Mouse (Mus musculus) lung, embryonic 15.5 days (tissue): ENCODE data around the gene Defa20. TPM values are rescaled to one million over a fixed set of nuclear protein-coding genes. Genes with fewer than 3 reads are reported as not detected.
"Not testable (repeated sequence)": the region's sequence is repeated elsewhere in the genome, so short reads cannot be mapped to it uniquely, and the experiment has no call there.

Experiments used
- ATAC-seq: fragments of 200-750 bp; cut with Nextera tagmentation; 2 replicates; pipeline ENCODE4 v1.8.0; 2017; ENCODE audit warnings: moderate number of reproducible peaks, borderline replicate concordance; ENCODE audit not compliant: low FRiP score, low TSS enrichment; ENCODE audit errors: extremely low read depth
- H3K27ac ChIP-seq: fragments of 300-500 bp; sonication (generic); 2 replicates; pipeline ENCODE4 v1.5.1; 2015; ENCODE audit warnings: moderate library complexity, mild to moderate bottlenecking, inconsistent platforms
- H3K27me3 ChIP-seq: fragments of 300-500 bp; sonication (generic); 2 replicates; pipeline ENCODE4 v1.6.1; 2015; ENCODE audit warnings: inconsistent platforms
- H3K36me3 ChIP-seq: fragments of 300-500 bp; sonication (generic); 2 replicates; pipeline ENCODE4 v1.6.1; 2015; ENCODE audit warnings: inconsistent platforms
- H3K4me1 ChIP-seq: fragments of 300-500 bp; sonication (generic); 2 replicates; pipeline ENCODE4 v1.6.1; 2015; ENCODE audit warnings: inconsistent platforms
- H3K4me2 ChIP-seq: fragments of 300-500 bp; sonication (generic); 2 replicates; pipeline ENCODE4 v1.6.1; 2015; ENCODE audit warnings: inconsistent platforms, mild to moderate bottlenecking, moderate library complexity
- H3K4me3 ChIP-seq: fragments of 300-500 bp; sonication (generic); 2 replicates; pipeline ENCODE4 v1.5.1; 2015; ENCODE audit warnings: mild to moderate bottlenecking, inconsistent platforms
- H3K9ac ChIP-seq: fragments of 300-500 bp; sonication (generic); 2 replicates; pipeline ENCODE4 v1.6.1; 2015; ENCODE audit warnings: inconsistent platforms
- H3K9me3 ChIP-seq: fragments of 300-500 bp; sonication (generic); 2 replicates; pipeline ENCODE4 v1.6.1; 2016; ENCODE audit warnings: inconsistent platforms
- WGBS: fragments of 180-500 bp; shearing (Covaris S2); methylation state at CpG from one replicate; pipeline ENCODE4 v1.1.7; 2015; 5-methylcytosine and 5-hydroxymethylcytosine counted together
- polyA plus RNA-seq: library from polyadenylated mRNA; unstranded; fragments of >200 nt; fragmentation: Nextera tagmentation; extraction: Ambion mirVana; gene quantifications from 2 replicates; pipeline ENCODE4 v1.2.1, GENCODE M21; 2015

Defa20 gene
- not detected in 2 replicates for polyA plus RNA-seq

DNA sequence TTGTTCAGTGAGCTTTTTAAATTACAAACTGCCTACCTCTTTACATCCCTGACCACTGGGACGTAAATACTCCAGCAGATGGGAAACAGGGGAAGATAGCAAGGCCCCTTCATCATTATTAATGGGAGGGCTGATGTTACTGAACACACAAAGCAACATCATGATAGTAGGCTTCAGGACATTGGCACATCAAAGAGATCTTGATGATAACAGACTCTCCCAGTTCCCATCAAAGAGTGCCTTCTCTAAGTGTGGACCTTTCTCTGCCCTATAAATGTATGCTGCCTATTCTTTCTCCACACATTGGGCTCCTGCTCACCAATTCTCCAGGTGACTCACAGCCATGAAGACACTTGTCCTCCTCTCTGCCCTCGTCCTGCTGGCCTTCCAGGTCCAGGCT lies at the start of gene Defa20:
TSS of gene Defa20 (plus strand) at position 301 of the 400 bp plus-strand sequence.
- H3K4me1 ChIP-seq, H3K27ac ChIP-seq, H3K4me3 ChIP-seq, H3K4me2 ChIP-seq, H3K27me3 ChIP-seq, H3K9me3 ChIP-seq, ATAC-seq, H3K36me3 ChIP-seq, H3K9ac ChIP-seq: not testable (repeated sequence)
- WGBS = no CpG with 5 or more reads among the region's 2 CpGs

- H3K36me3 ChIP-seq, H3K27ac ChIP-seq, H3K27me3 ChIP-seq, H3K9me3 ChIP-seq, ATAC-seq, H3K9ac ChIP-seq, H3K4me3 ChIP-seq, H3K4me1 ChIP-seq, H3K4me2 ChIP-seq: not testable (repeated sequence)
- WGBS = no CpG with 5 or more reads among the region's 2 CpGs
Observed at GRCm38 (mm10) chr8:21528732-21529131, 19.7 kb downstream of the Defa20 start, which contains the start of gene Defa32. Defa32 (plus strand) TSS chr8:21529032.

Other genes with a start within 250 kb of the Defa20 start
- not detected in 2 replicates for gene Defa27, start 193.7 kb upstream of the Defa20 start, polyA plus RNA-seq
- gene Defa29, start 182.2 kb upstream of the Defa20 start, polyA plus RNA-seq = not detected in 2 replicates
- not detected in 2 replicates for gene Defa2, start 130.7 kb upstream of the Defa20 start, polyA plus RNA-seq
- not detected in 2 replicates for gene Defa33, start 117.4 kb upstream of the Defa20 start, polyA plus RNA-seq
- not detected in 2 replicates for gene Defa36, start 81.8 kb upstream of the Defa20 start, polyA plus RNA-seq
- gene Gm7849, start 52.7 kb upstream of the Defa20 start, polyA plus RNA-seq = not detected in 2 replicates
- gene Defa32, start 19.8 kb downstream of the Defa20 start, polyA plus RNA-seq = not detected in 2 replicates
- not detected in 2 replicates for gene Defa37, start 56.1 kb downstream of the Defa20 start, polyA plus RNA-seq
- gene Defa28, start 73.7 kb downstream of the Defa20 start, polyA plus RNA-seq = not detected in 2 replicates
- gene Gm7861, start 85.2 kb downstream of the Defa20 start, polyA plus RNA-seq = not detected in 2 replicates
- gene Defa26, start 108.9 kb downstream of the Defa20 start, polyA plus RNA-seq = not detected in 2 replicates
- not detected in 2 replicates for gene Defa17, start 146.5 kb downstream of the Defa20 start, polyA plus RNA-seq
- gene Defa34, start 156.5 kb downstream of the Defa20 start, polyA plus RNA-seq = not detected in 2 replicates
- not detected in 2 replicates for gene AY761184, start 194.4 kb downstream of the Defa20 start, polyA plus RNA-seq
- not detected in 2 replicates for gene Defa24, start 225.2 kb downstream of the Defa20 start, polyA plus RNA-seq